Mouse (Mus musculus) T-helper 1 cell (primary cell): ENCODE measurements at regions not wholly inside any gene's neighbourhood (a gene's known extent, or its start where the extent isn't known, plus 50 kb on each side); places are given as distances from the start of the nearest gene placed in this dataset.
"Not testable (repeated sequence)": the region's sequence is repeated elsewhere in the genome, so short reads cannot be mapped to it uniquely, and the experiment has no call there.

Experiments
- in situ Hi-C: fragments of 300-600 bp; cut with MboI, MseI; formaldehyde crosslinking; loops from one replicate; pipeline ENCODE4 v1.15.1; 2025; ENCODE audit warnings: high pct_unique_total_duplicates

- in situ Hi-C loops = no loop called here
Measured at GRCm38 (mm10) chr10:66640890-66641847, 454.8 kb upstream of the Jmjd1c start.

GRCm38 (mm10) chr10:66641966-66642365 lies 454.0 kb upstream of the Jmjd1c start:
- in situ Hi-C loops = no loop called here

DNA sequence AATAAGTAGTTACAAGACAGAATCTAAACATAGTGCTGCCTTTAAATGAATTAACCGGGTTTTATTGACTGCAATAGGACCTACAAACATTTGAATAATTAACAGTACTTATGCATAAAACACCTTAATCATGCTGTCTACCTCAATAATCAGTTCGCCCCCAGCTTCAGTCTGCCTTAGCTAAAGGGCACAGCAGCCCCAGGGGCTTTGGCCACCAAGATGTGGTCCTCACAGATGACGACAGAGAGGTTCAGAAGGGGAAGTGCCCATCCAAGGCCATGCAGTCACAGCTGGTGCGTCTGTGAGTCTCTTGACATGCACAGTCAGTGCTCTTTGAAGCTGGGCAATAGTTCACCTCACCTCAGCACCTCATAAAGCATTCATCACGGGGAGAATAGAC lies 452.8 kb upstream of the Jmjd1c start:
- in situ Hi-C loops = no loop called here

DNA sequence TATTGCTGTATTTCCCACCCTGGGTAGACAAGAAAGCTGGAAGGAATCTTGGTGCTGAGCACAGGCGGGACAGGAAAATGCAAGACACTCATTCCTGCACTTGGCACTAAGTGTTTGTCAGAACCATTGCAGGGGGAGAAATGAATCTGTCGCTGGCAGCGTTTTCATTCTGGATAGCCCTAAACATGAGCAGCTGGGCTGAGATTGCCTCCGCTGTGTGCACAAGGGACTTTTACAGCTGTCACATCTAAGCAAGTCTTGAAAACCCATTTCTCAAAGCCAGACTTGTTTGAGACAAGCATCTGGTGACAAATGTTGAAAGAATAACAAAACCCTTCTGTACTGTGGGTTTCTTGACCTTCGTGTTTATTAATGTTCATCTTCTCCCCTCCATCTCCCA lies 438.4 kb upstream of the Jmjd1c start:
- in situ Hi-C loops = no loop called here

- in situ Hi-C loops = loop anchor here (10.0 kb wide), 2 partner anchors 208 to 908 kb away; no protein-coding TSS in a partner anchor
Measured at GRCm38 (mm10) chr10:66683160-66683559, 412.8 kb upstream of the Jmjd1c start.

- in situ Hi-C loops = loop anchor here (10.0 kb wide), 2 partner anchors 214 to 914 kb away; no protein-coding TSS in a partner anchor
Measured at GRCm38 (mm10) chr10:66689196-66689595, 406.7 kb upstream of the Jmjd1c start.

DNA sequence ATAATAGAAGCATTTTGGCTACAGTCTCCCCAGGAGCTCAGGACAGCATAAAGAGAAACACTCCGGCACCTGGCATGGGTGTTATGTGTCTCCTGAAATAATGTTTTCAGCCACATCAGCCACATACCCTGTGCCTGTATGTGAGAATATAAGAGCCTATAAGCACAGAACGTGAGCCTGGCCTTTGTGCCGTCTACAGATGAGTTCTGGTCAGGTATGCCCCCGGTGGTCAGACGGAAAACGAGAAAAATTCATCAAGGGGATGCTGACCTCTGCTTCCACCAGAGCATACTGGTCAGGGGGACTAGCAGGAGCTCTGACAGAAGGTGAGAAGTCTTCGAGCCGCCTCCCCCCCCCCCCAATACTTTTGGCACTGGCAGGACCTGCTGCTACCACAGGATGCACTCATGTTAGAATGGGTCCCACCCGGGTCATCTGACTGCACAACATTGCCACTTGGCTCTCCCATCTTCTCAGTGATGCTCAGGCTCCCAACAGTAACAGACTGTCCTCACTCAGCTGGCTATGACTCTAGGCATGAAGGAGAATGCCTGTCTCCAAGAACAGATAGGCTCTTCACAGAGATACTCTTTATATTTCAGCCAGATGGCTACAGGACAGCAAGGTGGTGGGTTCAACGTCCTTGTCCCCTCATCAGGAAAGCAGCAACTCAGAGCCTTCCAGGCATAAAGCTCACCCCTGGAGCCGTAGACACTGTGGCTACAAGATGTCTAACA lies 401.2 kb upstream of the Jmjd1c start:
- in situ Hi-C loops = no loop called here

DNA sequence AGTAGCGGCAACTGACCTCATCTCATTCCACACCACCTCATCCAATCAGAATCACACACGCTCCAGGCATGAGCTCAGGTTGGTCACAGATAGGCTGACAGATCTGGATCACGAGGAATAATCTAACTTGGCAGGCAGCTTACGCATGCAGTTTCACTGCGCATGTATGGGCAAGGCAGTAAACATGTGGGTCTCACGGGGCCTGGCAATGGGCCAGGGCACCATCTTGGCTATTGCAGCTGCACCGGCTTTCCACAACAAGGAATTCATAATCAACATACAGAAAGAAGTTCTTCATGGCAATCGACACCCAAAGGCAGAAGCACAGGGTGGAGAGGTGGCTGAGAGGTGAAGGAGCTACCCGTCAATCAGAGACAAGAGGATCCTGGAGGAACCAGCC lies 381.0 kb upstream of the Jmjd1c start:
- in situ Hi-C loops = not testable (repeated sequence)

DNA sequence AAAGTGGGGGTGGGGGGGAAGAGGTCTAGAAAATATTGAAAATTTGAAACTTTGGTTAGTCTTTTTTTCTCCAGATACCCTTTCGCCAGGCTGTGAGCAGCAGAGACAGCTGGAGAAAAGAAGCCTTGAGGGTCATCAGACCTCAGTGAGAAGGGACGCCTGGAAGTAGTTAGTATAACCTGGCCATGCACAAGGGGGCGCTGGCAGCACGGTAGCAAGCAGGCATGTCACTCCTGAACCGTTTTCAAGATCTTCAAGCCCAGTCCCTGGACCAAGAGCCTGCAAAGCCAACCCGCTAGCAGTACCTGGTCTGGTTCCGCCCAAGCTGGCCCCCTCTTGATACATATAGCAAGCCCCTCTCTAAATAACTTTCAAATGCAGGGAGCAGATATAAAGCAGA lies 378.0 kb upstream of the Jmjd1c start:
- in situ Hi-C loops = no loop called here

- in situ Hi-C loops = no loop called here
Measured at GRCm38 (mm10) chr10:66719796-66720195, 376.1 kb upstream of the Jmjd1c start.

DNA sequence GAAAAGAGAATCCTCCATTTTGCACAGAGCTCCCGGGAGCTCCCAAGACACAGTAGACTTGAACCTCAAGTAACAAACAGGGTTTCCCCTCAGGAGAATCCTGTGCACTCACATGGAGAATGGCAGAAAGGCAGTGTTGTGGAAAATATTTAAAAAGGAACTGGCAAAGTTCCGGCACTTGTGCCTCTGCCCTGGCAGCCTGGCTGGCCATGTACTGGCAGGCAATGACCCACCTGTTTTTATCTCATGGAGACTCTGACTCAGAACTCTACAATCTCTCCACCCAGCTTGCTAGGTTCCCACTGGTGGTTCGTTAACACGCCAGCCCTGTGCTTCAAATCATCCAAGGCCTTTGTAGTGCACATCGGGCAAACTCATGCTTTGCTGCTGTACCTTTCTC lies 362.3 kb upstream of the Jmjd1c start:
- in situ Hi-C loops = no loop called here

DNA sequence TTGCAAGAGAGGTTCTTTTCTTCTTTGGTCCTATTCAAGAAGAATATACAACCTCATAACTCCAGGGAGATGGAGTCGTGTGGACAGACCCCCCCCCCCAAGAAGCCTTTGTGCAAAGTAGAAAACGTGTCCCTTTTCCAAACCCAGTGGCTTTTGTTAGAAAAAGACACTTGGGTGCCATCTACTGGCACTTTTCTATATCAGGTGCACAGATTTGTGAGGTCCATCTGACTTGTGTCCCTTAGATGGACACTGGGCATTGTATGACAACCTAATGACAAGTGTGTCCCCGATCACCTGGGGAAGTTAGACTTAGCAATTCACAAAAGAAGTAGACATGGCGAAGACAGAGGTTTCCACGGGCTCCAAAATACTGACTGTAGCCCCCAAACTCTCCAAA lies 361.1 kb upstream of the Jmjd1c start:
- in situ Hi-C loops = no loop called here

GRCm38 (mm10) chr10:66739017-66739416 lies 356.9 kb upstream of the Jmjd1c start:
- in situ Hi-C loops = no loop called here

DNA sequence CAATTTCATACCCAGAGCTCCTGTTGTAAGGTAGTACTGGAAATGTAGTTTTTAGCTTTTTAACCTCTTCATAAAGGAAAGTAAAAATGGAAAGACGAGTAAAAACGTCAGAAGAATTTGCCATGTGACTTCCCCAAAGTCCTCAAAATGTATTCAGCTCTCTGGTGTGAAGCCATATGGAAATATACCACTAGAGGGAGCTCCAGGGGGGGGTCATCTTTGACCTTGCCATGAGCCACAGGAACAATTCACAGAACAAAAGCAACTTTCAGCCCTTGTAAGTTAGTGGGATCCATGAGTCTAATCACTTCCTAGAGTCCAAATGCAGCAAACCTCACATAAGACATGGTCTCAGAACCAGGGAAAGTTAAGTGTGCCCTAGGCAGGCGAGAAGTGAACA lies 354.1 kb upstream of the Jmjd1c start:
- in situ Hi-C loops = no loop called here

DNA sequence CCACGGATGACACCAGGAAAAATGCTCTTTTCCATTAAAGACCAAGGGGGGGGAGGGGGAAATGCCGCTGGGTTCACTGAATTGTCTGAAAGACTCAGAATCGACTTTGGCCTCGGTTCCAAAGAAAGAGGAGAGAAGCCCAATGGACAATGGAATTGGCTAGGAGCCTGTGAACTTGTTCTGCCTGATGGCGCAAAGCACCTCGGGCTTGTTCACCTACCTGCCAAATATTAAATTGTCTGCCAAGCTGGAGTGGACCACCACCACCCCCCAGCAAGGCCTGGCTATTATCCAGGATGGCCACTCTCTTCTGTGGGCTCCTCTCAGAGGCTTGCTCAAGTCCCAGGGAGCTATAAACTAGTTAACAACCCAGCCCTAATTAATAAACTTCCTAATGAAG lies 352.7 kb upstream of the Jmjd1c start:
- in situ Hi-C loops = no loop called here

DNA sequence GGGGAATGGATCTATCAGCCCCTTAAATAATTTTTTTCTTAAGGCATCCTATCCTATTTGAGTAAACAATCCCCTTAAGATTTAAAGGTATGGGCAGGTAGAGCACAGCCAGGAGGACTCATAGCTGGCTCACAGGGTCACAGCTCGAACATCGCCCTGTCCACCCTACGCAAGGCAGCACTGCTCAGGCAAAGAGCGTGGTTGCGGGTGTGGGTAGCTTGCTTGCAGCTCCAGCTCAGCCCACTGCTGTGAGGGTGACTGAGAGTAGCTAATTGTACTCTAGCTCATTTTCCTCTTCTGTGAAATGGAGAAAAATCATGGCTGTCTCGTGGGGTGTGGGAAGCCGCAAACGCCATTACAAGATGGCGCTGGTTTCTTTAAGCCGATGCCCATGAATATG lies 350.1 kb upstream of the Jmjd1c start:
- in situ Hi-C loops = no loop called here

GRCm38 (mm10) chr10:66752237-66752810 lies 343.6 kb upstream of the Jmjd1c start:
- in situ Hi-C loops = no loop called here

DNA sequence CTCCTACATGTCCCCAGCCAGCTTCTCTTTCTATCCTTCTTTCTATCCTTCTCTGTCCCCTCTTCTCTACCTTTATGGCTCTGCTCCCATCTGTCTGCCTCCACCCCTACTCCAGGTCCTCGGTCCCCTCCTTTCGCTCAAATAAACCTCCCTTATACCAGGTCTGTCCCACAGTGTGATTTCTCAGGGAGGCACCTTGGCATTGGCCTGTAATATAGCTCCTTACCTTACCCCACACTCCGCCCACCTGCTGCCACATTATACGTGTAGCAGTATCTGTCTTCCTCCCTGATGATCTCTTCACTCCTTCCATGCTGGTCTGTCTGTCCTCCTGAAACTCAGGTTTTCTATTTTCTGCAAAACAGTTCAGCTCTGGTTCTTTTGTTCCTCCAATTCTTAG lies 339.1 kb upstream of the Jmjd1c start:
- in situ Hi-C loops = no loop called here

DNA sequence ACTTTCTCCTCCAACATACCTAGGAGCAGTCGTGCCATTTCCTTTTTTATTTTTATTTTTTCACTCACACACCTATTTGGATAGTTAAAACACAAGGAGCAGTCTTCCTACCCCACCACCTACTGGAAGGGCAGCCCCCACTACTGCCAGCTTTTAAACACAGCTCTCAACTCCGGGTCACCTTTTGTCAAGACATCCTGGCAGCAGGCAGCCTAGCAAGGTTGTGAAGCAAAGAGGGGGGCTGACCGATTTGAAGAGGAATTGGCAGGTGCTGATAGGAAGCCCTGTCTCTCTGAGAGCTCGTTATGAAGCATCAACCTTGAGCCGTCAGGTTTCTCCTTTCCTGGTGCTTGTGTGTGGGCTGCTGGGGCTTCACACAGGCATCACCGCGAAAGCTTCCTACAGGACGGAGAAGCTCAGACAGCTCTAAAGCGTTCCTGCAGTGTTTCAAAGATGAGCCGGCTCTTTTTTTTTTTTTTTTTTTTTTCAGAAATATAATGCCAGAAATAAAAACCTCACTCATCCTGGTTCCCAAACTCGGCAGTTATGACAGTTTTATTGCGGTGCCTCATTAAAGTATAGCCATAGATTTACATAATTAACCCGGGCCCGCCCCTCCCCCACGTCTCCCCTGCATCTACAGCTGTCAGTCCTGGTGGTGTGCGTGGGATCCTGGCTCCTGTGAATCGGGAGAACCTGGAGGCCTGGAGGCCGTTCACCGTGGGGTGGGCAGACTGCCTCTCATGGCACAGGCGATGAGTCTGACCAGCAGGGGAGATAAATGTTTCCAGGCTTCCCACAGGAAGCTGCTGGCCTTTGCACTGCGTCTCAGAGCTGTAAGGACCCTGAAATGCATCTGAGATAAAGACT lies 325.5 kb upstream of the Jmjd1c start:
- in situ Hi-C loops = no loop called here

- in situ Hi-C loops = no loop called here
Measured at GRCm38 (mm10) chr10:66780335-66781170, 315.4 kb upstream of the Jmjd1c start.

- in situ Hi-C loops = no loop called here
Measured at GRCm38 (mm10) chr10:66781171-66781510, 314.8 kb upstream of the Jmjd1c start.
